Mouse (Mus musculus): Measurements from ENCODE around the gene Rrp9.

DNA sequence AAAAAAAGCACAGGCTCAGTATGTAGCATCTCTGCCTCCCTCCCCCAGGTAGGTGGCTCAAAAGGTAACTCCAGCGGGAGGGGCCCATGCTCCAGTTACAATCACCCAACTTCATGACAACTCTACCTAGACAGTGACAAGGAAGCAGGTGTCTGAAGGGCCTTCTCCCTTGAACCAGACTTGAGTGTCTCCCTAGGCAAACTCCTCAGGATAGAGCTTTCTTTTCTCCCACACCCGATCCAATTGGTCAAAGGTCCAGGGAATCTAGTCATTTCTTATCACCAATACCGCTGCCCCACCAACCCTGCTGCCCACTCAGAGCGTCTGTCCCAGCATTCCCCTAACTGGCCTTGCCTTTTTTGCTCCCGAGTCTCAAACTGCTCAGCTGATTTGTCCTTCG, 9.0 kb upstream of the Rrp9 start:
- TF ChIP-seq ZC3H11A (IDR thresholded peaks at IDR 0.05; ENCODE audit: borderline replicate concordance, low read depth, low read length) (no peak), ZNF384 (IDR thresholded peaks at IDR 0.05; ENCODE audit: low read depth, low read length) (no peak), CHD2 (IDR thresholded peaks at IDR 0.05; ENCODE audit: low read depth, low read length) (no peak), MAFK (IDR thresholded peaks at IDR 0.05; ENCODE audit: insufficient read depth, low read depth, low read length) (no peak), HCFC1 (IDR thresholded peaks at IDR 0.05; ENCODE audit: borderline replicate concordance, insufficient read depth, low read length) (no peak)

Data from ES-E14 (cell line).